In the genomic region with DNA sequence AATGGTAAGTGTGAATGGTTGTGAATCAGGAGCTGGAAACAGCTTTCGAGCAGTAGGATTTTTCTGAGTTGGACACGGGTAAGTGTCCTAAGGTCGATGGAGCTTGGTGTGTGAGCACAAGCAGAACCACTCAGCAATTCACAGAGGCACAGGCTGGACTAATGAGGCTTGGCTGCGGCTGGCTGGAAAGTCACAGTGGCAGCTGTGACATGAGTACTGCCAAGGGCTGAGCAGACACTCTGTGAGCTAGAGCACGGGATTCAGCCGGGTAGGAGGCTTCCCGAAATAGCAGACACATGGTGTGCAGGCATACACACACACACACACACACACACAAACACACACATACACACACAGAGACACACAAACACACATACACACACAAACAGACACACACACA, we compare ENCODE assay signal across 8 mouse cellular contexts.
A peak's percentile ranks its signal among the peaks of the same experiment; 100 is the strongest.
DNase-seq lines count a peak whose midpoint lies in the region; ATAC-seq lines count a peak whose summit lies in the region.

No protein-coding gene starts in this region.

- WGBS in hindbrain, embryonic 13.5 days, result 55% methylated on average over 7 of the region's 7 CpGs
- WGBS in hindbrain, embryonic 11.5 days, result 85% methylated on average over 7 of the region's 7 CpGs
- WGBS in intestine, embryonic 15.5 days, result 66% methylated on average over 7 of the region's 7 CpGs

- no peak overlapping the region for H3K4me3 ChIP-seq in hindbrain, embryonic 13.5 days
- no peak overlapping the region for H3K4me3 ChIP-seq in hindbrain, embryonic 11.5 days (ENCODE audit: low read depth, low read length)
- no peak overlapping the region for H3K4me3 ChIP-seq in intestine, embryonic 15.5 days (replicated peaks)

- peak overlapping the region; percentile 31 for H3K27ac ChIP-seq in hindbrain, embryonic 13.5 days
- no peak overlapping the region for H3K27ac ChIP-seq in hindbrain, embryonic 11.5 days (ENCODE audit: low read depth, low read length)
- no peak overlapping the region for H3K27ac ChIP-seq in intestine, embryonic 15.5 days

- no peak overlapping the region for H3K4me2 ChIP-seq in hindbrain, embryonic 13.5 days
- no peak overlapping the region for H3K4me2 ChIP-seq in hindbrain, embryonic 11.5 days (replicated peaks; ENCODE audit: low read depth, low read length)
- H3K4me2 ChIP-seq in intestine, embryonic 15.5 days (replicated peaks), result no peak overlapping the region

- no peaks in the 10 kb centered on the region for H3K36me3 ChIP-seq in hindbrain, embryonic 13.5 days
- H3K36me3 ChIP-seq in hindbrain, embryonic 11.5 days (ENCODE audit: control insufficient read depth, insufficient read depth, low read length), result no peaks in the 10 kb centered on the region
- no peaks in the 10 kb centered on the region for H3K36me3 ChIP-seq in intestine, embryonic 15.5 days

- ATAC-seq in hindbrain, embryonic 13.5 days (ENCODE audit: low FRiP score), result peak; percentile 83
- ATAC-seq in hindbrain, embryonic 11.5 days (ENCODE audit: low FRiP score), result no peak
- ATAC-seq in intestine, embryonic 15.5 days, result no peak

- no peak overlapping the region for H3K9ac ChIP-seq in hindbrain, embryonic 13.5 days
- H3K9ac ChIP-seq in hindbrain, embryonic 11.5 days (ENCODE audit: low read depth, low read length), result no peak overlapping the region
- no peak overlapping the region for H3K9ac ChIP-seq in intestine, embryonic 15.5 days

- no peak for DNase-seq in hindbrain, embryonic 11.5 days (ENCODE audit: low spot score)
- DNase-seq in cerebellum, adult 18-20 months, result peak; percentile 66 to 75
- DNase-seq in heart, adult 9 months (ENCODE audit: low spot score in 2 of 2), result peak; percentile 61 to 64
- peak; percentile 71 for DNase-seq in layer of hippocampus, postnatal 10 days (ENCODE audit: low spot score in 2 of 2)
- DNase-seq in ovary, postnatal 14 days (ENCODE audit: low spot score), result no peak
- DNase-seq in embryo, embryonic 10.5 days (ENCODE audit: low spot score), result no peak

- no peaks in the 10 kb centered on the region for H3K27me3 ChIP-seq in hindbrain, embryonic 13.5 days
- H3K27me3 ChIP-seq in hindbrain, embryonic 11.5 days (ENCODE audit: control insufficient read depth, insufficient read depth, low read length), result no peaks in the 10 kb centered on the region
- no peaks in the 10 kb centered on the region for H3K27me3 ChIP-seq in intestine, embryonic 15.5 days (replicated peaks)

- H3K9me3 ChIP-seq in hindbrain, embryonic 13.5 days, result no peaks in the 10 kb centered on the region
- no peaks in the 10 kb centered on the region for H3K9me3 ChIP-seq in hindbrain, embryonic 11.5 days (ENCODE audit: control insufficient read depth, low read length)
- H3K9me3 ChIP-seq in intestine, embryonic 15.5 days, result no peaks in the 10 kb centered on the region

- 0 out of 2 replicates have a peak, but pooled peaks cover 9% of the 10 kb centered on the region for H3K4me1 ChIP-seq in hindbrain, embryonic 13.5 days (replicated peaks)
- no peaks in the 10 kb centered on the region for H3K4me1 ChIP-seq in hindbrain, embryonic 11.5 days (replicated peaks; ENCODE audit: control insufficient read depth, insufficient read depth, low read length)
- H3K4me1 ChIP-seq in intestine, embryonic 15.5 days (replicated peaks), result no peaks in the 10 kb centered on the region

Comparison
In these comparisons a context has a peak if more than half of its experiments do, and no peak if none do; other contexts are left out.
1. DNase-seq: peak in cerebellum, adult 18-20 months (2 of 2), heart, adult 9 months (2 of 2) and layer of hippocampus, postnatal 10 days (2 of 2); none in hindbrain, embryonic 11.5 days (single experiment), ovary, postnatal 14 days (single experiment) and embryo, embryonic 10.5 days (single experiment).